Mouse (Mus musculus) layer of hippocampus, postnatal 14 days (tissue): Measurements from ENCODE around the gene Gm38431. TPM values are rescaled to one million over a fixed set of nuclear protein-coding genes. Genes with fewer than 3 reads are reported as not detected.
A peak's percentile ranks its signal among the peaks of the same experiment; 100 is the strongest.
"Not testable (repeated sequence)": the region's sequence is repeated elsewhere in the genome, so short reads cannot be mapped to it uniquely, and the experiment has no call there.

ENCODE experiments used
- DNase-seq, 2 experiments: peaks; one replicate each; pipeline ENCODE4 v3.0.0; 2021 to 2022; ENCODE audit warnings: low spot score in 2 of 2, mixed read lengths in 1 of 2
- total RNA-seq, 2 experiments: library from RNA; stranded (reverse); gene quantifications; 2 replicates each; pipeline ENCODE4 v1.2.3; 2021

Gene Gm38431
- total RNA-seq, 2 experiments from 2014 or later: 1.8 to 2.0 TPM

- no peak for DNase-seq
Observed at GRCm38 (mm10) chr9:21105760-21106564, 14.2 kb upstream of the Gm38431 start.

GRCm38 (mm10) chr9:21104814-21105213 is 13.0 kb upstream of the Gm38431 start:
- DNase-seq: no peak

GRCm38 (mm10) chr9:21102076-21102475 is 10.3 kb upstream of the Gm38431 start:
- no peak for DNase-seq

- no peak for DNase-seq
Observed at GRCm38 (mm10) chr9:21100447-21101161, 8.8 kb upstream of the Gm38431 start.

- DNase-seq: peak; percentile 29 to 48
Observed at GRCm38 (mm10) chr9:21097793-21098192, 6.0 kb upstream of the Gm38431 start.

GRCm38 (mm10) chr9:21095958-21096357 is 4.2 kb upstream of the Gm38431 start:
- no peak for DNase-seq

- DNase-seq: no peak
Observed at GRCm38 (mm10) chr9:21093423-21093822, 1.6 kb upstream of the Gm38431 start.

GRCm38 (mm10) chr9:21090972-21091706 is 658 bp downstream of the Gm38431 start:
- DNase-seq: peak in 1 of 2 experiments; percentile 22

GRCm38 (mm10) chr9:21090537-21090936 is 1.3 kb downstream of the Gm38431 start:
- no peak for DNase-seq

GRCm38 (mm10) chr9:21083324-21083723 is 8.5 kb downstream of the Gm38431 start:
- DNase-seq: no peak

- no peak for DNase-seq
Observed at GRCm38 (mm10) chr9:21081127-21081526, 10.7 kb downstream of the Gm38431 start.

GRCm38 (mm10) chr9:21075625-21076024 is 16.2 kb downstream of the Gm38431 start:
- DNase-seq: no peak

GRCm38 (mm10) chr9:21074173-21074572 is 17.6 kb downstream of the Gm38431 start:
- DNase-seq: no peak

- DNase-seq: peak; percentile 88 to 94
Observed at GRCm38 (mm10) chr9:21073044-21073840, 18.6 kb downstream of the Gm38431 start, which contains the start of the genes Gm49373 and Fdx1l. Gene Gm49373, minus strand, starts transcription at chr9:21073096. Gene Fdx1l, minus strand, starts transcription at chr9:21073614.

GRCm38 (mm10) chr9:21072641-21073040 is 19.2 kb downstream of the Gm38431 start:
- DNase-seq: no peak

GRCm38 (mm10) chr9:21067006-21067684 is 24.7 kb downstream of the Gm38431 start, which contains the start of gene Zglp1:
Gene Zglp1, minus strand, starts transcription at chr9:21067093.
- DNase-seq: no peak

- DNase-seq: peak in 1 of 2 experiments; percentile 53
Observed at GRCm38 (mm10) chr9:21062928-21063327, 28.9 kb downstream of the Gm38431 start.

- DNase-seq: no peak
Observed at GRCm38 (mm10) chr9:21051578-21051977, 40.2 kb downstream of the Gm38431 start.

GRCm38 (mm10) chr9:21045235-21045634 is 46.6 kb downstream of the Gm38431 start:
- no peak for DNase-seq

GRCm38 (mm10) chr9:21044785-21045184 is 47.0 kb downstream of the Gm38431 start:
- DNase-seq: not testable (repeated sequence)
